In the genomic region with DNA sequence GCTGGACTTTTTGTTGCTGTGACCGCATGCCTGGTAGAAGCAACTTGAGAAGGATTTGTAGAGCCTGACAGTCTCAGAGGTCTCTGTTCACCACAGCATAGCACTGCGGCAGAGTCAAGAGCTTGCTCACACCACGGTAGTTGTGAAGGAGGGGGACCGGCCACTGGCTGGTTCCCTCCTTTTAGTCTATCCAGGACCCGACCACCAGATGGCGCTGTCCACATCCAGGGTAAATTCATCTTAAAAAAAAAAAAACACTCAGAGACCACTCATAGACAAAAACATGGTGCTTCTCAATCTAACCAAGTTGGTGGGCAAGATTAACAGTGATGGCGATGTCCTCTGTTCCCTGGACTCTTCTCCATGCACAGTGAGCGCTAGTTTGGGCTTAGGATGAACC, we compare ENCODE assay signal across 9 mouse cellular contexts. TPM values are rescaled to one million over a fixed set of nuclear protein-coding genes. Genes with fewer than 3 reads are reported as not detected.
A peak's percentile ranks its signal among the peaks of the same experiment; 100 is the strongest.
DNase-seq lines count a peak whose midpoint lies in the region; ATAC-seq and TF ChIP-seq lines count a peak whose summit lies in the region.
"Had no signal": no experiment of that assay in that cellular context is flagged by ENCODE, and none has a peak within 500 bp of the region (broad histone marks: within the 10 kb centered on the region; RNA-seq: fewer than 3 reads in every experiment).

No protein-coding gene starts in this region.

- H3K4me3 ChIP-seq in gastrocnemius, adult 2 months = no peak overlapping the region
- H3K4me3 ChIP-seq in lung, postnatal 0 days (ENCODE audit: low read depth, low read length) = no peak overlapping the region
- no peak overlapping the region for H3K4me3 ChIP-seq in hindbrain, embryonic 14.5 days (replicated peaks; ENCODE audit: low read length)
- H3K4me3 ChIP-seq: megakaryocyte, embryonic 14.5 days had no signal

- H3K4me2 ChIP-seq in lung, postnatal 0 days (replicated peaks; ENCODE audit: low read depth, low read length) = no peak overlapping the region
- H3K4me2 ChIP-seq in hindbrain, embryonic 14.5 days (replicated peaks) = no peak overlapping the region

- no peak for ATAC-seq in lung, postnatal 0 days
- ATAC-seq in hindbrain, embryonic 14.5 days (ENCODE audit: low FRiP score) = no peak

- DNase-seq in gastrocnemius, adult 2 months = peak; percentile 43
- DNase-seq in gastrocnemius, adult 8-10 months (ENCODE audit: low spot score in 2 of 2) = no peak
- peak; percentile 34 for DNase-seq in 3T3-L1 (ENCODE audit: low read depth, low spot score)
- DNase-seq in adrenal gland, postnatal 36 days = peak; percentile 38 to 51
- peak; percentile 11 for DNase-seq in lung, postnatal 0 days (ENCODE audit: low spot score)
- DNase-seq in cerebellum, postnatal 4 days (ENCODE audit: low spot score in 2 of 2) = no peak
- no peak for DNase-seq in left cerebral cortex, postnatal 25 days (ENCODE audit: low spot score in 2 of 2)
- DNase-seq in hindbrain, embryonic 14.5 days (ENCODE audit: low spot score) = no peak

- TF ChIP-seq EP300 in lung, postnatal 0 days (IDR thresholded peaks at IDR 0.05) = no peak

- no peaks in the 10 kb centered on the region for H3K27me3 ChIP-seq in lung, postnatal 0 days (replicated peaks; ENCODE audit: insufficient read depth, low read length)
- no peaks in the 10 kb centered on the region for H3K27me3 ChIP-seq in hindbrain, embryonic 14.5 days (ENCODE audit: control insufficient read depth, insufficient read depth, low read length)

- no peak overlapping the region for H3K9ac ChIP-seq in lung, postnatal 0 days (replicated peaks; ENCODE audit: low read depth)
- no peak overlapping the region for H3K9ac ChIP-seq in hindbrain, embryonic 14.5 days

- no peaks in the 10 kb centered on the region for H3K36me3 ChIP-seq in lung, postnatal 0 days (ENCODE audit: insufficient read depth, low read length)
- no peaks in the 10 kb centered on the region for H3K36me3 ChIP-seq in hindbrain, embryonic 14.5 days (replicated peaks; ENCODE audit: control insufficient read depth, insufficient read depth)

- no peaks in the 10 kb centered on the region for H3K4me1 ChIP-seq in lung, postnatal 0 days (ENCODE audit: insufficient read depth, low read depth, low read length)
- H3K4me1 ChIP-seq in hindbrain, embryonic 14.5 days (replicated peaks; ENCODE audit: control insufficient read depth, insufficient read depth, low read length) = no peaks in the 10 kb centered on the region

- peak; percentile 58 for TF ChIP-seq CTCF in gastrocnemius, adult 2 months (IDR thresholded peaks at IDR 0.05)
- TF ChIP-seq CTCF in lung, postnatal 0 days (IDR thresholded peaks at IDR 0.05) = peak; percentile 54

- no peak overlapping the region for H3K27ac ChIP-seq in gastrocnemius, adult 2 months
- no peak overlapping the region for H3K27ac ChIP-seq in lung, postnatal 0 days (ENCODE audit: low read length)
- no peak overlapping the region for H3K27ac ChIP-seq in hindbrain, embryonic 14.5 days

- H3K9me3 ChIP-seq in lung, postnatal 0 days (ENCODE audit: low read length) = no peaks in the 10 kb centered on the region
- H3K9me3 ChIP-seq in hindbrain, embryonic 14.5 days (ENCODE audit: control insufficient read depth, low read length) = no peaks in the 10 kb centered on the region
- H3K9me3 ChIP-seq: megakaryocyte, embryonic 14.5 days had no signal

- intact Hi-C loops in gastrocnemius, adult 2 months (cut with DNase I) = no loop called here
- intact Hi-C loops in left cerebral cortex, postnatal 25 days (cut with DNase I) = no loop called here

- 73% methylated on average over 8 of the region's 8 CpGs for WGBS in lung, postnatal 0 days
- 79% methylated on average over 8 of the region's 8 CpGs for WGBS in hindbrain, embryonic 14.5 days

RNA-seq across cellular contexts. Expression of a gene that starts 1.7 kb away (rescaled TPM):
- not detected for total RNA-seq in gastrocnemius, adult 2 months (2021)
- total RNA-seq in gastrocnemius, adult 8-10 months (2022) = not detected
- not detected for total RNA-seq in adrenal gland, postnatal 36 days (2021)
- polyA plus RNA-seq in lung, postnatal 0 days (2015; fragmentation: Nextera tagmentation; extraction: Ambion mirVana) = 0.25 and 0.36 TPM in 2 replicates
- total RNA-seq in left cerebral cortex, postnatal 25 days (2021) = 1 to 10 TPM in 1 of 2 experiments, under 1 TPM in 1; 0.71 to 1.2 TPM
- 0.08 and 0.27 TPM in 2 replicates for polyA plus RNA-seq in hindbrain, embryonic 14.5 days (2014; fragmentation: Nextera tagmentation; extraction: Ambion mirVana)

Comparison
In these comparisons a context has a peak if more than half of its experiments do, and no peak if none do; other contexts are left out.
1. DNase-seq: peak in gastrocnemius, adult 2 months (single experiment), 3T3-L1 (single experiment), adrenal gland, postnatal 36 days (2 of 2) and lung, postnatal 0 days (single experiment); none in gastrocnemius, adult 8-10 months (0 of 2), cerebellum, postnatal 4 days (0 of 2), left cerebral cortex, postnatal 25 days (0 of 2) and hindbrain, embryonic 14.5 days (single experiment).